Mouse (Mus musculus): ENCODE measurements around the gene Palb2. TPM values are rescaled to one million over a fixed set of nuclear protein-coding genes. Genes with fewer than 3 reads are reported as not detected.
A peak's percentile ranks its signal among the peaks of the same experiment; 100 is the strongest.

The Palb2 gene
- polyA plus RNA-seq, 1 experiment from 2014 or later = 5.2 TPM

- Histone ChIP-seq H3K4me3 (ENCODE audit: low read depth, low read length) (peak overlapping the region; percentile 71), H3K9me3 (ENCODE audit: control insufficient read depth, low read length) (no peaks in the 10 kb centered on the region), H3K27me3 (ENCODE audit: control insufficient read depth, insufficient read depth, low read length) (no peaks in the 10 kb centered on the region), H3K9ac (ENCODE audit: low read length) (peak overlapping the region; percentile 58), H3K27ac (replicated peaks) (no peak overlapping the region), H3K36me3 (ENCODE audit: control insufficient read depth, insufficient read depth, low read length) (peaks cover 6% of the 10 kb centered on the region; the same call in 1 of the 2 replicates), H3K4me1 (replicated peaks; ENCODE audit: control insufficient read depth, insufficient read depth) (no peaks in the 10 kb centered on the region), H3K4me2 (replicated peaks; ENCODE audit: low read depth) (peak overlapping the region; percentile 72)
- whole genome bisulfite sequencing = 1% methylated on average over 11 of the region's 12 CpGs
- TF ChIP-seq CTCF (IDR thresholded peaks at IDR 0.05; ENCODE audit: low read depth) (no peak), EP300 (optimal IDR thresholded peaks at IDR 0.05) (no peak)
- no peak for ATAC-seq (ENCODE audit: low FRiP score, low TSS enrichment)
- DNase-seq (ENCODE audit: low spot score) = no peak
Measured at GRCm38 (mm10) chr7:122160037-122160436, 27.3 kb upstream of the Palb2 start.

- no peaks in the 10 kb centered on the region for H3K4me1 ChIP-seq (replicated peaks; ENCODE audit: control insufficient read depth, insufficient read depth)
- peak within 1 kb of the TSS; percentile 81 for H3K27ac ChIP-seq (replicated peaks)
- WGBS = under 1% methylated on average over 63 of the region's 63 CpGs
- no peaks in the 10 kb centered on the region for H3K27me3 ChIP-seq (ENCODE audit: control insufficient read depth, insufficient read depth, low read length)
- H3K36me3 ChIP-seq (ENCODE audit: control insufficient read depth, insufficient read depth, low read length) = peaks cover under 1% of the 10 kb centered on the region; the same call in 1 of the 2 replicates
- no peaks in the 10 kb centered on the region for H3K9me3 ChIP-seq (ENCODE audit: control insufficient read depth, low read length)
- peak within 1 kb of the TSS; percentile 72 for H3K4me2 ChIP-seq (replicated peaks; ENCODE audit: low read depth)
- no peak for TF ChIP-seq EP300 (optimal IDR thresholded peaks at IDR 0.05)
- TF ChIP-seq CTCF (IDR thresholded peaks at IDR 0.05; ENCODE audit: low read depth) = no peak
- DNase-seq (ENCODE audit: low spot score) = peak; percentile 89
- H3K4me3 ChIP-seq (ENCODE audit: low read depth, low read length) = peak within 1 kb of the TSS; percentile 71
- ATAC-seq (ENCODE audit: low FRiP score, low TSS enrichment) = peak; percentile 87
- H3K9ac ChIP-seq (ENCODE audit: low read length) = peak within 1 kb of the TSS; percentile 58
Measured at GRCm38 (mm10) chr7:122158915-122159902, 26.4 kb upstream of the Palb2 start, which contains the start of gene Plk1. Gene Plk1 (plus strand): TSS chr7:122159439.

- WGBS = 7% methylated on average over 13 of the region's 13 CpGs
- TF ChIP-seq EP300 (optimal IDR thresholded peaks at IDR 0.05) (no peak), CTCF (IDR thresholded peaks at IDR 0.05; ENCODE audit: low read depth) (no peak)
- ATAC-seq (ENCODE audit: low FRiP score, low TSS enrichment) = no peak
- Histone ChIP-seq H3K4me3 (ENCODE audit: low read depth, low read length) (peak overlapping the region; percentile 71), H3K9ac (ENCODE audit: low read length) (peak overlapping the region; percentile 58), H3K36me3 (ENCODE audit: control insufficient read depth, insufficient read depth, low read length) (no peaks in the 10 kb centered on the region), H3K9me3 (ENCODE audit: control insufficient read depth, low read length) (no peaks in the 10 kb centered on the region), H3K27ac (replicated peaks) (peak overlapping the region; percentile 81), H3K27me3 (ENCODE audit: control insufficient read depth, insufficient read depth, low read length) (no peaks in the 10 kb centered on the region), H3K4me1 (replicated peaks; ENCODE audit: control insufficient read depth, insufficient read depth) (no peaks in the 10 kb centered on the region), H3K4me2 (replicated peaks; ENCODE audit: low read depth) (peak overlapping the region; percentile 72)
- no peak for DNase-seq (ENCODE audit: low spot score)
Measured at GRCm38 (mm10) chr7:122158488-122158887, 25.7 kb upstream of the Palb2 start.

- TF ChIP-seq CTCF (IDR thresholded peaks at IDR 0.05; ENCODE audit: low read depth) (no peak), EP300 (optimal IDR thresholded peaks at IDR 0.05) (no peak)
- peaks cover 12% of the 10 kb centered on the region for H3K36me3 ChIP-seq (ENCODE audit: control insufficient read depth, insufficient read depth, low read length)
- H3K4me3 ChIP-seq (ENCODE audit: low read depth, low read length) = no peak overlapping the region
- H3K27me3 ChIP-seq (ENCODE audit: control insufficient read depth, insufficient read depth, low read length) = no peaks in the 10 kb centered on the region
- no peaks in the 10 kb centered on the region for H3K9me3 ChIP-seq (ENCODE audit: control insufficient read depth, low read length)
- 62% methylated on average over 4 of the region's 4 CpGs for WGBS
- no peaks in the 10 kb centered on the region for H3K4me1 ChIP-seq (replicated peaks; ENCODE audit: control insufficient read depth, insufficient read depth)
- ATAC-seq (ENCODE audit: low FRiP score, low TSS enrichment) = peak; percentile 92
- H3K4me2 ChIP-seq (replicated peaks; ENCODE audit: low read depth) = no peak overlapping the region
- H3K27ac ChIP-seq (replicated peaks) = no peak overlapping the region
- peak; percentile 94 for DNase-seq (ENCODE audit: low spot score)
- no peak overlapping the region for H3K9ac ChIP-seq (ENCODE audit: low read length)
Measured at GRCm38 (mm10) chr7:122152473-122152872, 19.7 kb upstream of the Palb2 start.

- TF ChIP-seq CTCF (IDR thresholded peaks at IDR 0.05; ENCODE audit: low read depth) (no peak), EP300 (optimal IDR thresholded peaks at IDR 0.05) (no peak)
- H3K4me1 ChIP-seq (replicated peaks; ENCODE audit: control insufficient read depth, insufficient read depth) = no peaks in the 10 kb centered on the region
- no peak overlapping the region for H3K27ac ChIP-seq (replicated peaks)
- ATAC-seq (ENCODE audit: low FRiP score, low TSS enrichment) = no peak
- no peaks in the 10 kb centered on the region for H3K9me3 ChIP-seq (ENCODE audit: control insufficient read depth, low read length)
- no peak overlapping the region for H3K4me2 ChIP-seq (replicated peaks; ENCODE audit: low read depth)
- H3K36me3 ChIP-seq (ENCODE audit: control insufficient read depth, insufficient read depth, low read length) = peaks cover 31% of the 10 kb centered on the region
- no peak overlapping the region for H3K4me3 ChIP-seq (ENCODE audit: low read depth, low read length)
- H3K9ac ChIP-seq (ENCODE audit: low read length) = no peak overlapping the region
- DNase-seq (ENCODE audit: low spot score) = no peak
- no peaks in the 10 kb centered on the region for H3K27me3 ChIP-seq (ENCODE audit: control insufficient read depth, insufficient read depth, low read length)
Measured at GRCm38 (mm10) chr7:122140991-122141390, 8.2 kb upstream of the Palb2 start.

GRCm38 (mm10) chr7:122138190-122138589, 5.4 kb upstream of the Palb2 start:
- DNase-seq (ENCODE audit: low spot score) (no peak), ATAC-seq (ENCODE audit: low FRiP score, low TSS enrichment) (no peak)
- no peaks in the 10 kb centered on the region for H3K27me3 ChIP-seq (ENCODE audit: control insufficient read depth, insufficient read depth, low read length)
- peaks cover 28% of the 10 kb centered on the region for H3K36me3 ChIP-seq (ENCODE audit: control insufficient read depth, insufficient read depth, low read length)
- H3K4me1 ChIP-seq (replicated peaks; ENCODE audit: control insufficient read depth, insufficient read depth) = peaks cover 4% of the 10 kb centered on the region; the same call in 1 of the 2 replicates
- WGBS = 91% methylated on average over 5 of the region's 5 CpGs
- H3K4me3 ChIP-seq (ENCODE audit: low read depth, low read length) = no peak overlapping the region
- no peaks in the 10 kb centered on the region for H3K9me3 ChIP-seq (ENCODE audit: control insufficient read depth, low read length)
- H3K9ac ChIP-seq (ENCODE audit: low read length) = no peak overlapping the region
- TF ChIP-seq EP300 (optimal IDR thresholded peaks at IDR 0.05) (no peak), CTCF (IDR thresholded peaks at IDR 0.05; ENCODE audit: low read depth) (no peak)
- H3K27ac ChIP-seq (replicated peaks) = no peak overlapping the region
- no peak overlapping the region for H3K4me2 ChIP-seq (replicated peaks; ENCODE audit: low read depth)
